Mouse (Mus musculus): ENCODE data around the gene Arhgef17.

DNA sequence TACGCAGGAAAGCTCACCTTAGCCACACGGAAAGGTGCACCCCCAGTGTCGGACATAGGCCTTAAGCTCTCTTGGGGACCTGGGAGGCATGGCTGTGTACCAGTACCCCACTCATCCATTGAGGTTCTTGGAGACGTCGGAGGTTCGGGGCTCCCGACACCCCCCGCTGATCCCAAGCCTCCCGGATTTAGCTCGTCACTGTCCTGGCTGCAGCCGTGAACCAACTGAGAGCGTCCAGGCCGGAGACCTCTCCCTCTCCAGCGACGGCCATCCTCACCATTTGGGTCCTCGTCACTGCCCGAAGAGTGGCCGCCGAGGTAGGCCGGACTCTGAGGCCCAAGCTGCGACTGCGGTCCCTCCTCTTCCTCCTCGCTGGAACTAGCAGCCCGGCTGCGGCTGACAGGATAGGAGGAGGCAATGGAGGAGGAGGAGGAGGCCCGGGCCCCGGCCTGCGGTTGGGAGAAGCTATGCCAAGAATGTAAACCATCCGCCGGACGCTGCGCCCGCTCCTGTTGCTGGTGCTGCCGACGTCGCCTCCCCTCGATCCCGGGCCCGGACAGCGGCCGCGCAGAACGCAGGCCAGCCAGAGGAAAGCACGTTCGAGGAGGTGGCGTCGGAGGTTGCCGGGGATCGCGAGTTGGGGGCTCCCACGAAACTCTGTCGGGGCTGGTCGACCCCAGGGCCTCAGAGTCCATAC, 1.1 kb downstream of the Arhgef17 start:
- TF ChIP-seq CTCF (IDR thresholded peaks at IDR 0.05; ENCODE audit: low read depth, low read length) = no peak
- TF ChIP-seq GATA1 (IDR thresholded peaks at IDR 0.05; ENCODE audit: borderline replicate concordance, low read length) = no peak

Data from G1E (cell line).